Mouse (Mus musculus): ENCODE measurements around the gene Defb45.

DNA sequence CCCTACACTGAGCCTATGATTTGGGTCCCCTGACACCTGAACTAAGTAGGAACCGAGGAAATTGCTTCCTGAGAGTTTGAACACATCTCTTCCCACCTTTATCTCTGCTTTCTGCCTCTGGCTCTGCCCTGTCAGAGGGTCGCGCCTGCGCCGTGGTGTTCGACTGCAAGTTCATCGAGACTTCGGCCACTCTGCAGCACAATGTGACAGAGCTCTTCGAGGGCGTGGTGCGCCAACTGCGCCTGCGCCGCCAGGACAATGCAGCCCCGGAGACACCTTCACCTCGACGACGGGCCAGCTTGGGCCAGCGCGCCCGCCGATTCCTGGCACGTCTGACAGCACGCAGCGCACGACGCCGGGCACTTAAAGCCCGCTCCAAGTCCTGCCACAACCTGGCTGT is 35.1 kb upstream of the Defb45 start:
- TF ChIP-seq CTCF (IDR thresholded peaks at IDR 0.05; ENCODE audit: borderline replicate concordance, insufficient read depth, low read length) = no peak
- no peak for TF ChIP-seq POLR2A (IDR thresholded peaks at IDR 0.05; ENCODE audit: low read depth, low read length)
